In genomic region chr11:77983937-77984835, GRCm38 (mm10) we compare ENCODE assay signal across 8 mouse cellular contexts. TPM values are rescaled to one million over a fixed set of nuclear protein-coding genes. Genes with fewer than 3 reads are reported as not detected.
DNase-seq lines count a peak whose midpoint lies in the region; ATAC-seq lines count a peak whose summit lies in the region.

No protein-coding gene starts in this region.

- H3K4me3 ChIP-seq in limb, embryonic 15.5 days = peak overlapping the region; percentile 100

- H3K9me3 ChIP-seq in limb, embryonic 15.5 days = no peaks in the 10 kb centered on the region

- peak overlapping the region; percentile 98 for H3K9ac ChIP-seq in limb, embryonic 15.5 days

- under 1% methylated on average over 56 of the region's 63 CpGs for WGBS in limb, embryonic 15.5 days

- H3K4me1 ChIP-seq in limb, embryonic 15.5 days = peaks cover 12% of the 10 kb centered on the region

- peaks cover 10% of the 10 kb centered on the region for H3K36me3 ChIP-seq in limb, embryonic 15.5 days
- peaks cover 2% of the 10 kb centered on the region; the same call in 1 of the 2 replicates for H3K36me3 ChIP-seq in splenic B cell, adult 2 months (ENCODE audit: control insufficient read depth, insufficient read depth, low read length, poor library complexity, severe bottlenecking)

- peak overlapping the region; percentile 72 for H3K4me2 ChIP-seq in limb, embryonic 15.5 days

- H3K27me3 ChIP-seq in limb, embryonic 15.5 days = no peaks in the 10 kb centered on the region
- H3K27me3 ChIP-seq in splenic B cell, adult 2 months (ENCODE audit: control insufficient read depth, insufficient read depth, low read length, poor library complexity, severe bottlenecking) = no peaks in the 10 kb centered on the region

- ATAC-seq in limb, embryonic 15.5 days (ENCODE audit: insufficient number of reproducible peaks, low FRiP score, low TSS enrichment, low read depth) = no peak

- peak overlapping the region; percentile 94 for H3K27ac ChIP-seq in limb, embryonic 15.5 days

- DNase-seq in left cerebral cortex, adult 11 months (ENCODE audit: low spot score) = peak; percentile 37
- no peak for DNase-seq in left cerebral cortex, adult 8-10 months (ENCODE audit: low spot score in 2 of 2)
- DNase-seq in embryo, embryonic 9.5 days (ENCODE audit: extremely low spot score) = peak; percentile 83
- peak; percentile 53 for DNase-seq in heart, adult 8-10 months (ENCODE audit: low spot score)
- DNase-seq in kidney, adult 8-10 months = peak; percentile 61 to 73
- peak; percentile 79 for DNase-seq in naive thymus-derived CD4-positive, alpha-beta T cell, adult 2 months (ENCODE audit: low read depth)
- DNase-seq in splenic B cell, adult 2 months (ENCODE audit: low read depth, low spot score) = peak; percentile 62

RNA-seq across cellular contexts. Expression of gene Phf12, which starts 1.6 kb away (rescaled TPM):
- total RNA-seq in left cerebral cortex, adult 8-10 months (2022) = 10 to 100 TPM; 51.9 to 59.2 (median 56.2) TPM
- 10 to 100 TPM; 24.8 to 27.5 (median 26.0) TPM for total RNA-seq in heart, adult 8-10 months (2022)
- polyA plus RNA-seq in limb, embryonic 15.5 days (2015; fragmentation: Nextera tagmentation; extraction: Ambion mirVana) = 10.7 and 14.1 TPM in 2 replicates

RNA-seq across cellular contexts. Expression of gene Dhrs13, which starts 47.9 kb away (rescaled TPM):
- total RNA-seq in left cerebral cortex, adult 8-10 months (2022) = 1 to 10 TPM; 7.1 to 8.9 (median 8.2) TPM
- total RNA-seq in heart, adult 8-10 months (2022) = 1 to 10 TPM; 2.8 to 5.1 (median 4.2) TPM
- 16.8 and 17.8 TPM in 2 replicates for polyA plus RNA-seq in limb, embryonic 15.5 days (2015; fragmentation: Nextera tagmentation; extraction: Ambion mirVana)

RNA-seq across cellular contexts. Expression of gene Flot2, which starts 53.5 kb away (rescaled TPM):
- 10 to 100 TPM; 84.8 to 90.2 (median 86.9) TPM for total RNA-seq in left cerebral cortex, adult 8-10 months (2022)
- total RNA-seq in heart, adult 8-10 months (2022) = 10 to 100 TPM; 53.5 to 62.6 (median 56.4) TPM
- polyA plus RNA-seq in limb, embryonic 15.5 days (2015; fragmentation: Nextera tagmentation; extraction: Ambion mirVana) = 56.1 and 67.6 TPM in 2 replicates

RNA-seq across cellular contexts. Expression of gene Sez6, which starts 53.6 kb away (rescaled TPM):
- total RNA-seq in left cerebral cortex, adult 8-10 months (2022) = 100 to 1,000 TPM; 184 to 230 (median 207) TPM
- under 1 TPM; 0.19 to 0.84 (median 0.52) TPM for total RNA-seq in heart, adult 8-10 months (2022)
- 0.42 and 0.84 TPM in 2 replicates for polyA plus RNA-seq in limb, embryonic 15.5 days (2015; fragmentation: Nextera tagmentation; extraction: Ambion mirVana)

Comparison
In these comparisons a context has a peak if more than half of its experiments do, and no peak if none do; other contexts are left out.
1. DNase-seq: peak in left cerebral cortex, adult 11 months (single experiment), embryo, embryonic 9.5 days (single experiment), heart, adult 8-10 months (single experiment), kidney, adult 8-10 months (2 of 2), naive thymus-derived CD4-positive, alpha-beta T cell, adult 2 months (single experiment) and splenic B cell, adult 2 months (single experiment); none in left cerebral cortex, adult 8-10 months (0 of 2).